Mouse (Mus musculus) hindbrain, embryonic 11.5 days (tissue): ENCODE results near the gene Cox4i2. TPM values are rescaled to one million over a fixed set of nuclear protein-coding genes. Genes with fewer than 3 reads are reported as not detected.
A peak's percentile ranks its signal among the peaks of the same experiment; 100 is the strongest.

Experiments
- ATAC-seq: fragments of 200-750 bp; cut with Nextera tagmentation; 2 replicates; pipeline ENCODE4 v1.8.0; 2017; ENCODE audit warnings: mild to moderate bottlenecking, moderate TSS enrichment, moderate library complexity; ENCODE audit not compliant: low FRiP score
- DNase-seq: peaks from one replicate; pipeline ENCODE4 v3.0.0-alpha.2; 2015; ENCODE audit warnings: low spot score
- H3K27ac ChIP-seq: fragments of 300-500 bp; sonication (generic); 2 replicates; pipeline ENCODE4 v1.5.1; 2014; ENCODE audit warnings: mild to moderate bottlenecking, low read depth, low read length
- H3K27me3 ChIP-seq: fragments of 300-500 bp; sonication (generic); 2 replicates; pipeline ENCODE4 v1.6.1; 2014; ENCODE audit warnings: mild to moderate bottlenecking, low read length, moderate library complexity, mixed read lengths; ENCODE audit not compliant: control insufficient read depth, insufficient read depth
- H3K36me3 ChIP-seq: fragments of 300-500 bp; sonication (generic); 2 replicates; pipeline ENCODE4 v1.6.1; 2014; ENCODE audit warnings: mild to moderate bottlenecking, low read length, moderate library complexity, mixed read lengths; ENCODE audit not compliant: control insufficient read depth, insufficient read depth
- H3K4me1 ChIP-seq: fragments of 300-500 bp; sonication (generic); replicated peaks from 2 replicates; pipeline ENCODE4 v1.6.1; 2014; ENCODE audit warnings: low read length, mixed read lengths; ENCODE audit not compliant: control insufficient read depth, insufficient read depth
- H3K4me2 ChIP-seq: fragments of 300-500 bp; sonication (generic); replicated peaks from 2 replicates; pipeline ENCODE4 v1.6.1; 2014; ENCODE audit warnings: mild to moderate bottlenecking, low read depth, low read length
- H3K4me3 ChIP-seq: fragments of 300-500 bp; sonication (generic); 2 replicates; pipeline ENCODE4 v1.5.1; 2014; ENCODE audit warnings: low read depth, low read length
- H3K9ac ChIP-seq: fragments of 300-500 bp; sonication (generic); 2 replicates; pipeline ENCODE4 v1.6.1; 2014; ENCODE audit warnings: low read depth, low read length
- H3K9me3 ChIP-seq: fragments of 300-500 bp; sonication (generic); 2 replicates; pipeline ENCODE4 v1.6.1; 2016; ENCODE audit warnings: low read length; ENCODE audit not compliant: control insufficient read depth
- whole genome bisulfite sequencing: fragments of 180-500 bp; shearing (Covaris S2); extraction: QIAGEN DNeasy Blood & Tissue Kit; methylation state at CpG from one replicate; pipeline ENCODE4 v1.1.7; 2014; 5-methylcytosine and 5-hydroxymethylcytosine counted together
- polyA plus RNA-seq: library from polyadenylated mRNA; unstranded; fragments of >200 nt; fragmentation: Nextera tagmentation; extraction: Ambion mirVana; gene quantifications from 2 replicates; pipeline ENCODE4 v1.2.1, GENCODE M21; 2014

Cox4i2 gene
- polyA plus RNA-seq, 1 experiment from 2014 or later: 4.4 TPM

DNA sequence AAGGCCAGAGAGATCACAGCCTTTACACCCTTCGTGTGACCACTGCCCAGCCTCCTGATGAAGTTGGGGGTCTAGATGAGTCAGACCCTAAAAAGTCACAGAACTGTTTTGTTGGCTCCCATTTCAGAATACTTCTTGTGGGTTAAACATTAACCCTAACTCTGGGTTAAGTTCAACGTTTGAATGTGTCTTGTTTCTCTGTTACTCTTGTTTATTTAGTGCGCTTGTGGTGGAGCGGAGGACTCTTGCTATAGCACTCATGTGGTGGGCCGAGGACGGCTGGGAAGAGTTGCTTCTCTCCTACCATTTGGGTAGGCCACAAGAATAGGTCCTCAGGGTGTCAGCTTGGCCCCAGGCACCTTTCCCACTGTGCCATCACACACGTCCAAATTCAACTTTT is 25.4 kb upstream of the Cox4i2 start:
- no peaks in the 10 kb centered on the region for H3K9me3 ChIP-seq
- H3K4me1 ChIP-seq: peaks cover 14% of the 10 kb centered on the region
- peak overlapping the region; percentile 62; the same call in 1 of the 2 replicates for H3K27ac ChIP-seq
- ATAC-seq: no peak
- H3K4me2 ChIP-seq: no peak overlapping the region
- no peak overlapping the region for H3K4me3 ChIP-seq
- no peak overlapping the region for H3K9ac ChIP-seq
- 81% methylated on average over 7 of the region's 7 CpGs for whole genome bisulfite sequencing
- H3K27me3 ChIP-seq: no peaks in the 10 kb centered on the region
- DNase-seq: no peak
- H3K36me3 ChIP-seq: no peaks in the 10 kb centered on the region

DNA sequence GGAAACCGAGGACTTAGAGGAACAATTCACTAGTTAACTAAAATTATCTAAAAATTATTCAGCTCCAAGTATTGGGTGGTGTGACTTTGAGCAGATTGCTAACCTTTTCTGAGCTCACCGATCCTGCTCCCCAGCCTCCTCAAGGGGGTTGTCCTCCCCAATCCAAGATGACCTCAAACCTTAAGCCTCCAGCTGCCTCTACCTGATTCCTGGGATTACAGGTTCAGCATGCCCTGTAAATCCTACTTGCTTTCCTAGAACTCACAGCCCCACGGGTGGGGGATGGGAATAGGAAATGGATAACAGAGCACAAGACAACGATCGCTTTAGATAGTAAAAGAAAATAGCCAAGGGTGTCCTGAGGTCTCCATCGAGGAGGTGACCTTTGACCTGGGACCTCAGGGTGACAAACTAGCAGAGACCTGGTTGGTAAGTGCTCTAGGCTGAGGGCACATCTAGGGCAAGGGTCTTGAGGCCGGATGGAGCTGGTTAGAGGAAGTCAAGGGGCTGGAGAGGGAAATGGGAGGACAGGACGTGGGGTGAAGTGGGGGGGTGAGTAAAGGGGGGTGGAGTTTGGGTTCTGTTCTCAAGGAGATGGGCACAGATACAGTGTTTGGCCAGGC is 24.8 kb upstream of the Cox4i2 start:
- Histone ChIP-seq H3K4me3 (no peak overlapping the region), H3K4me1 (peaks cover 9% of the 10 kb centered on the region), H3K4me2 (no peak overlapping the region), H3K9ac (no peak overlapping the region), H3K9me3 (no peaks in the 10 kb centered on the region), H3K27ac (peak overlapping the region; percentile 58), H3K27me3 (no peaks in the 10 kb centered on the region), H3K36me3 (no peaks in the 10 kb centered on the region)
- WGBS: 48% methylated on average over 8 of the region's 8 CpGs
- DNase-seq (no peak), ATAC-seq (peak; percentile 8; the same call in 1 of the 2 replicates)

DNA sequence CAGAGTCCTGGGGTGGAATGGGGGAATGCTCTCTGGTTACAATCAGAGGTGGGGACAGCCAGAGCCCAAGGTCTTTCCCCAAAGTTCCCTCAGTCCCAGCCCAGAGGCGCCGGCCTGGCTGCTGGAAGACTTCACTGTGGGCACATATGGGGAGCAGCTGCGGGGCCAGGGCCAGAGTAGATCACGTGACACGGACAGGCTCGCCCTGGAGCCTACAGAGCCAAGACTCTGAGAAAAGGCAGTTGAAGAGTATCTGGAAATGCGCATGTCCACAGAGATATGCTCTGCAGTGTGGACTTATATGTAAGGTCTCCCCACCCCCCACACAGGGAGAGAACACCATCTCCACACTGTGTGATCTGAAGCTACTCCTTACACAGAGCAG is 24.3 kb upstream of the Cox4i2 start:
- peaks cover 9% of the 10 kb centered on the region; the same call in 1 of the 2 replicates for H3K4me1 ChIP-seq

DNA sequence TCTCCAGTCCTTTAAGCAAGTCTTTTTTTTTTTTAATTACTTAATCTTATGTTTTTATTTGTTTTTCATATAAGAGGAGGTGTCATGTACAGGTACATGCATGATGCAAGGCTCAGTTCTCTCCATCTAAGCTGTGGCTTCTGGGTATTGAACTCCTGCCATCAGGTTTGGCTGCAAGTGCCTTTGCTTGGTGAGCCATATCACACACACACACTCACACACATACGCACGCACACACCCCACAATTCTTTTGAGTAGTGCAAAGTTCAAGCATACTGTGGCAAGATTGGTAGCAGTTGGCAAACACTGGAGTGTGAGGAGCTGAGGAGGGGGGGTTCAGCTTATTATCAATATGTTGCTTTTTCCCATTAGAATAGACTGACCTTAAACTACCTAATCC is 20.8 kb upstream of the Cox4i2 start:
- no peaks in the 10 kb centered on the region for H3K36me3 ChIP-seq
- no peak overlapping the region for H3K27ac ChIP-seq
- 90% methylated on average over 2 of the region's 2 CpGs for WGBS
- no peaks in the 10 kb centered on the region for H3K27me3 ChIP-seq
- no peak for DNase-seq
- H3K4me3 ChIP-seq: no peak overlapping the region
- H3K4me1 ChIP-seq: peaks cover 6% of the 10 kb centered on the region; the same call in 1 of the 2 replicates
- no peak for ATAC-seq
- H3K9me3 ChIP-seq: no peaks in the 10 kb centered on the region
- H3K4me2 ChIP-seq: no peak overlapping the region
- no peak overlapping the region for H3K9ac ChIP-seq

More for the DNA sequence above, 24.3 kb upstream of the Cox4i2 start:
- H3K9ac ChIP-seq: no peak overlapping the region
- 40% methylated on average over 7 of the region's 7 CpGs for WGBS
- no peaks in the 10 kb centered on the region for H3K36me3 ChIP-seq
- H3K4me2 ChIP-seq: no peak overlapping the region
- no peaks in the 10 kb centered on the region for H3K9me3 ChIP-seq
- H3K27me3 ChIP-seq: no peaks in the 10 kb centered on the region
- ATAC-seq (peak; percentile 53), DNase-seq (peak; percentile 73)
- H3K27ac ChIP-seq: peak overlapping the region; percentile 58
- no peak overlapping the region for H3K4me3 ChIP-seq

GRCm38 (mm10) chr2:152734501-152734900 is 19.5 kb upstream of the Cox4i2 start:
- WGBS: 12% methylated on average over 10 of the region's 10 CpGs
- peak overlapping the region; percentile 46; the same call in 1 of the 2 replicates for H3K9ac ChIP-seq
- DNase-seq: no peak
- peak overlapping the region; percentile 84 for H3K4me3 ChIP-seq
- H3K36me3 ChIP-seq: no peaks in the 10 kb centered on the region
- peak overlapping the region; percentile 80 for H3K27ac ChIP-seq
- ATAC-seq: no peak
- peak overlapping the region; percentile 84 for H3K4me2 ChIP-seq
- no peaks in the 10 kb centered on the region for H3K9me3 ChIP-seq
- peaks cover 8% of the 10 kb centered on the region; the same call in 1 of the 2 replicates for H3K4me1 ChIP-seq
- no peaks in the 10 kb centered on the region for H3K27me3 ChIP-seq

- ATAC-seq (peak; percentile 84), DNase-seq (peak; percentile 98)
- Histone ChIP-seq H3K4me2 (peak overlapping the region; percentile 84), H3K9me3 (no peaks in the 10 kb centered on the region), H3K9ac (peak overlapping the region; percentile 47), H3K27ac (peak overlapping the region; percentile 80), H3K4me3 (peak overlapping the region; percentile 84), H3K4me1 (peaks cover 6% of the 10 kb centered on the region; the same call in 1 of the 2 replicates), H3K36me3 (no peaks in the 10 kb centered on the region), H3K27me3 (no peaks in the 10 kb centered on the region)
- WGBS: 0% methylated on average over 28 of the region's 28 CpGs
Observed at GRCm38 (mm10) chr2:152734984-152735383, 19.0 kb upstream of the Cox4i2 start.

- peak within 1 kb of the TSS; percentile 86 for H3K9ac ChIP-seq
- peak within 1 kb of the TSS; percentile 84 for H3K4me3 ChIP-seq
- ATAC-seq (peak; percentile 74), DNase-seq (peak; percentile 92)
- peak within 1 kb of the TSS; percentile 84 for H3K4me2 ChIP-seq
- no peaks in the 10 kb centered on the region for H3K36me3 ChIP-seq
- under 1% methylated on average over 28 of the region's 28 CpGs for WGBS
- H3K4me1 ChIP-seq: peaks cover 6% of the 10 kb centered on the region
- no peaks in the 10 kb centered on the region for H3K9me3 ChIP-seq
- H3K27me3 ChIP-seq: no peaks in the 10 kb centered on the region
- H3K27ac ChIP-seq: peak within 1 kb of the TSS; percentile 80
Observed at GRCm38 (mm10) chr2:152736090-152736601, 17.8 kb upstream of the Cox4i2 start, which contains the start of gene Id1. Gene Id1 (plus strand): TSS chr2:152736251.

DNA sequence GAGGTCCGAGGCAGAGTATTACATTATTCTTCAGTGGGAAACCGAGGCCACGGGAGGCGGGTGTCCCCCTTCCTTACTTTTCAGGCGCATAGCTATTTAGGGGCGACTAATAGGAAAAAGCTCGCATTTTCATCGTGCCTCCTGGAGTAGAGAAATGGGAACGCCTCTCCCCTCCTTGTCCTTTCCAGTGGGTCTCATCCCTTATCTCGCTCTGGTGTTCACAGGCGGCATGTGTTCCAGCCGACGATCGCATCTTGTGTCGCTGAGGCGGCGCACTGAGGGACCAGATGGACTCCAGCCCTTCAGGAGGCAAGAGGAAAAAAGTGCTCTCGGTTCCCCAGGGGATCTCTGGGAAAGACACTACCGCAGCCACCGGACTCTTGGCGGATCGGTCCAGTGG is 17.2 kb upstream of the Cox4i2 start:
- H3K27ac ChIP-seq: peak overlapping the region; percentile 80
- DNase-seq: peak; percentile 69
- H3K4me2 ChIP-seq: peak overlapping the region; percentile 84
- peak overlapping the region; percentile 86 for H3K9ac ChIP-seq
- WGBS: 0% methylated on average over 22 of the region's 22 CpGs
- no peaks in the 10 kb centered on the region for H3K9me3 ChIP-seq
- ATAC-seq: no peak
- H3K4me1 ChIP-seq: peaks cover 6% of the 10 kb centered on the region
- H3K36me3 ChIP-seq: no peaks in the 10 kb centered on the region
- H3K27me3 ChIP-seq: no peaks in the 10 kb centered on the region
- peak overlapping the region; percentile 84 for H3K4me3 ChIP-seq
